Mouse (Mus musculus) lung, embryonic 15.5 days (tissue): ENCODE data around the gene Gm12258. TPM values are rescaled to one million over a fixed set of nuclear protein-coding genes. Genes with fewer than 3 reads are reported as not detected.

Experiments
- ATAC-seq: fragments of 200-750 bp; cut with Nextera tagmentation; 2 replicates; pipeline ENCODE4 v1.8.0; 2017; ENCODE audit warnings: moderate number of reproducible peaks, borderline replicate concordance; ENCODE audit not compliant: low FRiP score, low TSS enrichment; ENCODE audit errors: extremely low read depth
- H3K27ac ChIP-seq: fragments of 300-500 bp; sonication (generic); 2 replicates; pipeline ENCODE4 v1.5.1; 2015; ENCODE audit warnings: moderate library complexity, mild to moderate bottlenecking, inconsistent platforms
- H3K27me3 ChIP-seq: fragments of 300-500 bp; sonication (generic); 2 replicates; pipeline ENCODE4 v1.6.1; 2015; ENCODE audit warnings: inconsistent platforms
- H3K36me3 ChIP-seq: fragments of 300-500 bp; sonication (generic); 2 replicates; pipeline ENCODE4 v1.6.1; 2015; ENCODE audit warnings: inconsistent platforms
- H3K4me1 ChIP-seq: fragments of 300-500 bp; sonication (generic); 2 replicates; pipeline ENCODE4 v1.6.1; 2015; ENCODE audit warnings: inconsistent platforms
- H3K4me2 ChIP-seq: fragments of 300-500 bp; sonication (generic); 2 replicates; pipeline ENCODE4 v1.6.1; 2015; ENCODE audit warnings: inconsistent platforms, mild to moderate bottlenecking, moderate library complexity
- H3K4me3 ChIP-seq: fragments of 300-500 bp; sonication (generic); 2 replicates; pipeline ENCODE4 v1.5.1; 2015; ENCODE audit warnings: mild to moderate bottlenecking, inconsistent platforms
- H3K9ac ChIP-seq: fragments of 300-500 bp; sonication (generic); 2 replicates; pipeline ENCODE4 v1.6.1; 2015; ENCODE audit warnings: inconsistent platforms
- H3K9me3 ChIP-seq: fragments of 300-500 bp; sonication (generic); 2 replicates; pipeline ENCODE4 v1.6.1; 2016; ENCODE audit warnings: inconsistent platforms
- WGBS: fragments of 180-500 bp; shearing (Covaris S2); methylation state at CpG from one replicate; pipeline ENCODE4 v1.1.7; 2015; 5-methylcytosine and 5-hydroxymethylcytosine counted together
- polyA plus RNA-seq: library from polyadenylated mRNA; unstranded; fragments of >200 nt; fragmentation: Nextera tagmentation; extraction: Ambion mirVana; gene quantifications from 2 replicates; pipeline ENCODE4 v1.2.1, GENCODE M21; 2015

The Gm12258 gene
- polyA plus RNA-seq, 1 experiment from 2014 or later, result 8.1 TPM

GRCm38 (mm10) chr11:58903511-58904409 lies 56.8 kb downstream of the Gm12258 start, which contains the start of gene Zfp39:
Zfp39 (minus strand) TSS chr11:58904225.
- Histone ChIP-seq H3K36me3 (peaks cover 18% of the 10 kb centered on the region), H3K4me2 (peak within 1 kb of the TSS; percentile 84), H3K4me1 (peaks cover 8% of the 10 kb centered on the region; the same call in 1 of the 2 replicates), H3K27me3 (no peaks in the 10 kb centered on the region), H3K4me3 (peak within 1 kb of the TSS; percentile 73), H3K9me3 (no peaks in the 10 kb centered on the region), H3K9ac (peak within 1 kb of the TSS; percentile 84), H3K27ac (peak within 1 kb of the TSS; percentile 86)
- ATAC-seq, result peak; percentile 98
- WGBS, result under 1% methylated on average over 39 of the region's 40 CpGs

- under 1% methylated on average over 8 of the region's 8 CpGs for WGBS
Measured at GRCm38 (mm10) chr11:58904410-58904718, 57.4 kb downstream of the Gm12258 start.

GRCm38 (mm10) chr11:58904838-58905237 lies 57.9 kb downstream of the Gm12258 start:
- Histone ChIP-seq H3K4me2 (peak overlapping the region; percentile 84), H3K36me3 (peaks cover 11% of the 10 kb centered on the region), H3K9me3 (no peaks in the 10 kb centered on the region), H3K9ac (no peak overlapping the region), H3K4me1 (peaks cover 8% of the 10 kb centered on the region; the same call in 1 of the 2 replicates), H3K27me3 (no peaks in the 10 kb centered on the region), H3K4me3 (peak overlapping the region; percentile 73; the same call in 1 of the 2 replicates), H3K27ac (no peak overlapping the region)
- no peak for ATAC-seq
- WGBS, result 45% methylated on average over 6 of the region's 6 CpGs

More at GRCm38 (mm10) chr11:58904410-58904718, 57.4 kb downstream of the Gm12258 start:
- Histone ChIP-seq H3K9ac (peak overlapping the region; percentile 84), H3K27ac (peak overlapping the region; percentile 56; the same call in 1 of the 2 replicates), H3K4me3 (peak overlapping the region; percentile 73), H3K36me3 (peaks cover 12% of the 10 kb centered on the region), H3K4me1 (peaks cover 8% of the 10 kb centered on the region; the same call in 1 of the 2 replicates), H3K4me2 (peak overlapping the region; percentile 84), H3K9me3 (no peaks in the 10 kb centered on the region), H3K27me3 (no peaks in the 10 kb centered on the region)
- ATAC-seq, result peak; percentile 4; the same call in 1 of the 2 replicates

Other genes with a start within 250 kb of the Gm12258 start
- gene 2210407C18Rik, start 231.1 kb upstream of the Gm12258 start, polyA plus RNA-seq, result not detected in 2 replicates
- not detected in 2 replicates for gene Olfr323, start 216.7 kb upstream of the Gm12258 start, polyA plus RNA-seq
- gene Trim58, start 206.7 kb upstream of the Gm12258 start, polyA plus RNA-seq, result 0.11 and 0.16 TPM in 2 replicates
- not detected in 2 replicates for gene Olfr322, start 188.4 kb upstream of the Gm12258 start, polyA plus RNA-seq
- not detected in 2 replicates for gene Olfr320, start 166.1 kb upstream of the Gm12258 start, polyA plus RNA-seq
- gene Olfr319, start 148.0 kb upstream of the Gm12258 start, polyA plus RNA-seq, result not detected in 2 replicates
- gene Olfr318, start 123.1 kb upstream of the Gm12258 start, polyA plus RNA-seq, result not detected in 2 replicates
- not detected in 2 replicates for gene Olfr317, start 107.9 kb upstream of the Gm12258 start, polyA plus RNA-seq
- gene Olfr316, start 94.4 kb upstream of the Gm12258 start, polyA plus RNA-seq, result not detected in 2 replicates
- gene Olfr315, start 74.0 kb upstream of the Gm12258 start, polyA plus RNA-seq, result not detected in 2 replicates
- gene Olfr314, start 64.2 kb upstream of the Gm12258 start, polyA plus RNA-seq, result not detected in 2 replicates
- 4.5 and 5.7 TPM in 2 replicates for gene Fam183b, start 45.2 kb upstream of the Gm12258 start, polyA plus RNA-seq
- gene Olfr313, start 32.2 kb upstream of the Gm12258 start, polyA plus RNA-seq, result not detected in 2 replicates
- not detected in 2 replicates for gene Olfr312, start 17.9 kb upstream of the Gm12258 start, polyA plus RNA-seq
- not detected in 2 replicates for gene Olfr311, start 7.9 kb upstream of the Gm12258 start, polyA plus RNA-seq
- gene 2810021J22Rik, start 20.1 kb downstream of the Gm12258 start, polyA plus RNA-seq, result 7.6 and 7.9 TPM in 2 replicates
- 4.9 and 5.1 TPM in 2 replicates for gene Zfp39, start 57.1 kb downstream of the Gm12258 start, polyA plus RNA-seq
- gene Btnl10, start 70.8 kb downstream of the Gm12258 start, polyA plus RNA-seq, result 0.15 TPM in 1 of 2 replicates, not detected in the other
- 241 and 245 TPM in 2 replicates for gene Rnf187, start 91.8 kb downstream of the Gm12258 start, polyA plus RNA-seq
- 19.3 and 21.5 TPM in 2 replicates for gene Hist3h2ba, start 101.8 kb downstream of the Gm12258 start, polyA plus RNA-seq
- 22.2 and 23.7 TPM in 2 replicates for gene Hist3h2a, start 107.5 kb downstream of the Gm12258 start, polyA plus RNA-seq
- 0.31 and 0.39 TPM in 2 replicates for gene Trim17, start 107.5 kb downstream of the Gm12258 start, polyA plus RNA-seq
- 19.9 and 22.9 TPM in 2 replicates for gene Trim11, start 130.9 kb downstream of the Gm12258 start, polyA plus RNA-seq